Mouse (Mus musculus): Measurements from ENCODE around the gene Kcnd3. TPM values are rescaled to one million over a fixed set of nuclear protein-coding genes. Genes with fewer than 3 reads are reported as not detected.

The Kcnd3 gene
- polyA plus RNA-seq, 1 experiment from 2014 or later: 2.4 TPM

DNA sequence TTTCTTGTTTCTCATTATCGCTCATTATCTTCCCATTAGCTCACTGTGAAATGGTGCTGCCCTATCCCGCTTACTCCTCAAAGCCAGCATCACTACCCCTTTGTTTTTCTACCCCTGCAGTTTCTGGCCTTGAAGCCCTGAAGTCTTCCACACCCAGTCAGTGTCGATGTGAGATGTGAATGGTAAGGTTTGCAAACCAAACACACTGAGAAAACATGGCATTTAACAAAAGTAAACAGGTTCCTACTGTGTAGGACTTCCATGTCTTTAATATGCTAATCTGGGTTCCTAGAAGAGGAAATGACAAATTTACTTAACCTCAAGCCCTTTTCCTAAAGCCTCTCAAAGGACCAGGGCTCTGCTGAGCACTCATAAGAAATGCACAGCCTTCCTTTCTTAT, 118.7 kb downstream of the Kcnd3 start:
- DNase-seq (ENCODE audit: low spot score, missing footprints) (no peak), ATAC-seq (ENCODE audit: low FRiP score) (peak; percentile 16; the same call in 1 of the 2 replicates)
- Histone ChIP-seq H3K9me3 (ENCODE audit: control insufficient read depth, low read length) (no peaks in the 10 kb centered on the region), H3K36me3 (ENCODE audit: control insufficient read depth, insufficient read depth, low read length) (no peaks in the 10 kb centered on the region), H3K4me1 (ENCODE audit: control insufficient read depth, insufficient read depth, low read length) (peaks cover 15% of the 10 kb centered on the region), H3K4me3 (ENCODE audit: low read depth, low read length) (no peak overlapping the region), H3K27ac (ENCODE audit: low read depth, low read length) (no peak overlapping the region), H3K27me3 (ENCODE audit: control insufficient read depth, insufficient read depth, low read length) (no peaks in the 10 kb centered on the region; the same call in 1 of the 2 replicates), H3K9ac (ENCODE audit: low read length) (no peak overlapping the region), H3K4me2 (no peak overlapping the region)
- 50% methylated on average over 3 of the region's 3 CpGs for WGBS

DNA sequence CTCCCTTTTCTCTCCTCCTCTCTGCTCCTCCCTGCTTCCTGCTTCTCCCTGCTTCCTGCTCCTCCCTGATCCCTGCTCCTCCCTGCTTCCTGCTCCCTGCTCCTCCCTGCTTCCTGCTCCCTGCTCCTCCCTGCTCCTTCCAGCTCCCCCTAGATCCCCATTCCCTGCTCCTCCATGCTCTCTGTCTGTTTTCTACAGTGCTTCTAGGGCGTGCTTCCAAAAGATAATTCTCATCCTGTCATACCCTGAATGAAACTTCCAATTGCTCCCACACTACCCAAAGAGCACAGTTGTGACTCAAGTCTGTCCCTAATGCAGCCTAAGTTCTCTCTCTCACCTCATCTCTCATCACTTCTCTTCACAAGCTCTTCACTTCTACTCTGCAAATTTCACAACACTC, 119.8 kb downstream of the Kcnd3 start:
- no peaks in the 10 kb centered on the region; the same call in 1 of the 2 replicates for H3K27me3 ChIP-seq (ENCODE audit: control insufficient read depth, insufficient read depth, low read length)
- H3K9me3 ChIP-seq (ENCODE audit: control insufficient read depth, low read length): no peaks in the 10 kb centered on the region
- WGBS: 81% methylated on average over 1 of the region's 1 CpGs
- no peak overlapping the region for H3K4me2 ChIP-seq
- DNase-seq (ENCODE audit: low spot score, missing footprints): no peak
- H3K4me1 ChIP-seq (ENCODE audit: control insufficient read depth, insufficient read depth, low read length): peaks cover 15% of the 10 kb centered on the region
- H3K27ac ChIP-seq (ENCODE audit: low read depth, low read length): no peak overlapping the region
- no peak overlapping the region for H3K9ac ChIP-seq (ENCODE audit: low read length)
- H3K36me3 ChIP-seq (ENCODE audit: control insufficient read depth, insufficient read depth, low read length): no peaks in the 10 kb centered on the region
- no peak overlapping the region for H3K4me3 ChIP-seq (ENCODE audit: low read depth, low read length)
- ATAC-seq (ENCODE audit: low FRiP score): no peak

GRCm38 (mm10) chr3:105573156-105573555, 121.0 kb downstream of the Kcnd3 start:
- H3K9me3 ChIP-seq (ENCODE audit: control insufficient read depth, low read length): no peaks in the 10 kb centered on the region
- no peak overlapping the region for H3K4me3 ChIP-seq (ENCODE audit: low read depth, low read length)
- H3K9ac ChIP-seq (ENCODE audit: low read length): no peak overlapping the region
- DNase-seq (ENCODE audit: low spot score, missing footprints): no peak
- 73% methylated on average over 2 of the region's 2 CpGs for WGBS
- H3K4me2 ChIP-seq: no peak overlapping the region
- H3K27ac ChIP-seq (ENCODE audit: low read depth, low read length): no peak overlapping the region
- no peaks in the 10 kb centered on the region; the same call in 1 of the 2 replicates for H3K27me3 ChIP-seq (ENCODE audit: control insufficient read depth, insufficient read depth, low read length)
- peaks cover 15% of the 10 kb centered on the region for H3K4me1 ChIP-seq (ENCODE audit: control insufficient read depth, insufficient read depth, low read length)
- no peaks in the 10 kb centered on the region for H3K36me3 ChIP-seq (ENCODE audit: control insufficient read depth, insufficient read depth, low read length)
- no peak for ATAC-seq (ENCODE audit: low FRiP score)

DNA sequence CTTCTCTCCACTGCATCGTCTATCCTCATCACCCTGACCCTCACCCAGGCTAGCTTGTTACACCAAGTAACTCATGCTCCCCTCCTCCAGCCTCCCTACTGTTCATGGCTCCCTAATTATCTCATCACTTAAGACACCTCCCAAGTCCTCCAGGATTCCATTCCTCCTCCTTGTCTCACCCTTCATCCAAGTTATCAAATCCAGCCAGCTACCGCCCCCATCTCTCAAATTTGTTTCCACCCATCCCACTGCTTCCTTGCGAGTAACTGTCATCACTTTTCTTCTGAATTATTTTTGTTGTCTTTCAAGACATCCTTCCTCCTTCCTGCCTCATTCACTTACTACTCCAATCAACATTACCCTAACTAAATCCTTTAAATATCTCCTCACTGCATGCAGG, 126.2 kb downstream of the Kcnd3 start:
- H3K4me1 ChIP-seq (ENCODE audit: control insufficient read depth, insufficient read depth, low read length): peaks cover 6% of the 10 kb centered on the region; the same call in 1 of the 2 replicates
- 85% methylated on average over 3 of the region's 3 CpGs for WGBS
- H3K27ac ChIP-seq (ENCODE audit: low read depth, low read length): no peak overlapping the region
- H3K9me3 ChIP-seq (ENCODE audit: control insufficient read depth, low read length): no peaks in the 10 kb centered on the region
- no peak overlapping the region for H3K4me3 ChIP-seq (ENCODE audit: low read depth, low read length)
- DNase-seq (ENCODE audit: low spot score, missing footprints) (no peak), ATAC-seq (ENCODE audit: low FRiP score) (no peak)
- no peaks in the 10 kb centered on the region for H3K27me3 ChIP-seq (ENCODE audit: control insufficient read depth, insufficient read depth, low read length)
- no peaks in the 10 kb centered on the region for H3K36me3 ChIP-seq (ENCODE audit: control insufficient read depth, insufficient read depth, low read length)
- no peak overlapping the region for H3K4me2 ChIP-seq
- no peak overlapping the region for H3K9ac ChIP-seq (ENCODE audit: low read length)

DNA sequence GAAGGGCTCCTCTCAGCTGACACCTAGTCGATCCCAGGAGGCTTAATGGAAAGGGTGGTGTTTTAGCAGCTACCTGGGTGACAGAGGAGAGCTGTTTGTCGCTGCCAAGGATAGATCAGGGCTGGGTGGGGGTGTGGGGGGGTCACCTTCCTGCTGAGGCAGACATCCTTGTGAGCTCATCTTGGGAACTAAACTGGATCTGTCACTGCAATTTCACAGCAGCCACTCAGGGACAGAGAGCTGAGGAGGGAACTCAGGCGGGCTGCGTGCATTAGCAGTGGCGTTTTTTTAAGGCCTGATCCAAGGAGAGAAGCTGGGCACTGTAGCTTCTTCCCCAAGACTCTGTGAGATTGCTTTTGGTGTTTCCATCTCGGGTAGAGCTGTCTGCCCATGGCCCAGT, 129.0 kb downstream of the Kcnd3 start:
- 50% methylated on average over 6 of the region's 6 CpGs for WGBS
- H3K4me1 ChIP-seq (ENCODE audit: control insufficient read depth, insufficient read depth, low read length): peaks cover 14% of the 10 kb centered on the region
- no peak for DNase-seq (ENCODE audit: low spot score, missing footprints)
- H3K9ac ChIP-seq (ENCODE audit: low read length): no peak overlapping the region
- H3K4me2 ChIP-seq: no peak overlapping the region
- H3K4me3 ChIP-seq (ENCODE audit: low read depth, low read length): no peak overlapping the region
- no peaks in the 10 kb centered on the region for H3K9me3 ChIP-seq (ENCODE audit: control insufficient read depth, low read length)
- no peaks in the 10 kb centered on the region for H3K27me3 ChIP-seq (ENCODE audit: control insufficient read depth, insufficient read depth, low read length)
- ATAC-seq (ENCODE audit: low FRiP score): no peak
- H3K36me3 ChIP-seq (ENCODE audit: control insufficient read depth, insufficient read depth, low read length): no peaks in the 10 kb centered on the region
- H3K27ac ChIP-seq (ENCODE audit: low read depth, low read length): no peak overlapping the region

- Histone ChIP-seq H3K4me3 (ENCODE audit: low read depth, low read length) (no peak overlapping the region), H3K36me3 (ENCODE audit: control insufficient read depth, insufficient read depth, low read length) (no peaks in the 10 kb centered on the region), H3K27me3 (ENCODE audit: control insufficient read depth, insufficient read depth, low read length) (no peaks in the 10 kb centered on the region), H3K9ac (ENCODE audit: low read length) (no peak overlapping the region), H3K4me2 (no peak overlapping the region), H3K27ac (ENCODE audit: low read depth, low read length) (peak overlapping the region; percentile 30; the same call in 1 of the 2 replicates), H3K9me3 (ENCODE audit: control insufficient read depth, low read length) (no peaks in the 10 kb centered on the region), H3K4me1 (ENCODE audit: control insufficient read depth, insufficient read depth, low read length) (peaks cover 10% of the 10 kb centered on the region)
- DNase-seq (ENCODE audit: low spot score, missing footprints) (no peak), ATAC-seq (ENCODE audit: low FRiP score) (peak; percentile 77)
- 31% methylated on average over 4 of the region's 4 CpGs for WGBS
Observed at GRCm38 (mm10) chr3:105585734-105586159, 133.6 kb downstream of the Kcnd3 start.

DNA sequence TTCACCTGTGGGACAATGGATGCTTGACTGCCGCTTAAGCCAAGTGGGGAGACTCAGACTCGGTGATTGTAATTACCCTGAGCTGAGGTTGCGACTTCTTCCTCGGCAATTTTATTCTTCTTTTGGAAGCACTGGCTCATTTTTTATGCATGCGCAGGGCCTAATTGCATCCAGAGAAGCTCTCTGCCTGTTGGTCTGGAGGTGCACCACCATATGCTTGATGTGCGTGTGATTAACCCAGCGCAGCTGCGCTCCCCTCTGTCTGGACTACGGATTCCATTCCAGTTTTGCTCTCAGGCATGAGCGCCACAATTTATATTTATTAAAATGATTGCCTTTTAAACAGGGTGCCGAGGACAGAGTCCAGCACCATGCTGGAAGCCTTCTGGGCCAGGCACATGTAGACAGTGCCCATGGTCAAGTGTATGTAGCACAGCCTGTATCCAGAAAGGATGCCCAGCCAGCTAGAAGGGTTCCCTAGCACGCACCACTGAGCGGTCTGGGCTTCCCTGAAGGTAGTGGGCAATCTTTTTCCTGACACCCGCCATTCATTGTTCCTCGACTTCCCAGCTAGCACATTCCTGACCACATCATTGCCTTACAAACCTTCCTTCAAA, 138.0 kb downstream of the Kcnd3 start:
- no peak overlapping the region for H3K9ac ChIP-seq (ENCODE audit: low read length)
- DNase-seq (ENCODE audit: low spot score, missing footprints) (no peak), ATAC-seq (ENCODE audit: low FRiP score) (peak; percentile 70)
- H3K27me3 ChIP-seq (ENCODE audit: control insufficient read depth, insufficient read depth, low read length): no peaks in the 10 kb centered on the region
- H3K27ac ChIP-seq (ENCODE audit: low read depth, low read length): no peak overlapping the region
- H3K4me1 ChIP-seq (ENCODE audit: control insufficient read depth, insufficient read depth, low read length): peaks cover 8% of the 10 kb centered on the region
- H3K9me3 ChIP-seq (ENCODE audit: control insufficient read depth, low read length): no peaks in the 10 kb centered on the region
- 78% methylated on average over 15 of the region's 15 CpGs for WGBS
- no peaks in the 10 kb centered on the region for H3K36me3 ChIP-seq (ENCODE audit: control insufficient read depth, insufficient read depth, low read length)
- no peak overlapping the region for H3K4me3 ChIP-seq (ENCODE audit: low read depth, low read length)
- no peak overlapping the region for H3K4me2 ChIP-seq

DNA sequence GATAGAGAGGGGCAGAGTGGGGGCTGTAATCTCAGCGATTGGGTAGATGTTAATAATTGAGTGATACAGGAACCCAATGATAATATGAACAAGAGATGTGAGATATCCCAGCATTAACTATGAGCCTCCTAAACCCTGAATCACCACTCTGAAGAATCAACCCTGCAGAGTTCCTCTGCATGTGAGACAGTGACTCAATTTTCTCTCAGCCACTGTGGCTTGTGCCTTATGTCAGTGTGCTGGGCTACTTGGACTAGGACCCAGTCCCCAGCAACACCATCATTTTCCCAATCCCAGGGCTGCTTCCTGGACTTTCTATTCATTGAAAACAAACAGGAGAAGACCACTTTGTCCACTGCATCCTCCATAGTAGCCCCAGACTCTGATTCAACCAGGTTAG, 139.6 kb downstream of the Kcnd3 start:
- no peak for ATAC-seq (ENCODE audit: low FRiP score)
- no peaks in the 10 kb centered on the region for H3K36me3 ChIP-seq (ENCODE audit: control insufficient read depth, insufficient read depth, low read length)

GRCm38 (mm10) chr3:105592246-105592645, 140.1 kb downstream of the Kcnd3 start:
- Histone ChIP-seq H3K4me2 (no peak overlapping the region), H3K4me3 (ENCODE audit: low read depth, low read length) (no peak overlapping the region), H3K36me3 (ENCODE audit: control insufficient read depth, insufficient read depth, low read length) (no peaks in the 10 kb centered on the region), H3K27me3 (ENCODE audit: control insufficient read depth, insufficient read depth, low read length) (no peaks in the 10 kb centered on the region), H3K27ac (ENCODE audit: low read depth, low read length) (no peak overlapping the region), H3K9me3 (ENCODE audit: control insufficient read depth, low read length) (no peaks in the 10 kb centered on the region), H3K4me1 (ENCODE audit: control insufficient read depth, insufficient read depth, low read length) (no peaks in the 10 kb centered on the region), H3K9ac (ENCODE audit: low read length) (no peak overlapping the region)
- no peak for ATAC-seq (ENCODE audit: low FRiP score)
- 58% methylated on average over 2 of the region's 2 CpGs for WGBS
- no peak for DNase-seq (ENCODE audit: low spot score, missing footprints)

More for the DNA sequence above, 139.6 kb downstream of the Kcnd3 start:
- Histone ChIP-seq H3K4me1 (ENCODE audit: control insufficient read depth, insufficient read depth, low read length) (no peaks in the 10 kb centered on the region), H3K9ac (ENCODE audit: low read length) (no peak overlapping the region), H3K27me3 (ENCODE audit: control insufficient read depth, insufficient read depth, low read length) (no peaks in the 10 kb centered on the region), H3K9me3 (ENCODE audit: control insufficient read depth, low read length) (no peaks in the 10 kb centered on the region), H3K4me3 (ENCODE audit: low read depth, low read length) (no peak overlapping the region), H3K4me2 (no peak overlapping the region), H3K27ac (ENCODE audit: low read depth, low read length) (no peak overlapping the region)
- WGBS: 96% methylated on average over 1 of the region's 1 CpGs
- no peak for DNase-seq (ENCODE audit: low spot score, missing footprints)
